Mouse (Mus musculus): Measurements from ENCODE around the gene Uck1. TPM values are rescaled to one million over a fixed set of nuclear protein-coding genes. Genes with fewer than 3 reads are reported as not detected.

Uck1 gene
- total and polyA plus RNA-seq, 3 experiments = 116 to 202 (median 148) TPM

- DNase-seq = no peak
Measured at GRCm38 (mm10) chr2:32258887-32259533, 949 bp downstream of the Uck1 start.

GRCm38 (mm10) chr2:32256273-32256672 is 3.7 kb downstream of the Uck1 start:
- DNase-seq = no peak

GRCm38 (mm10) chr2:32254563-32254962 is 5.4 kb downstream of the Uck1 start:
- no peak for DNase-seq

GRCm38 (mm10) chr2:32253352-32253751 is 6.6 kb downstream of the Uck1 start:
- DNase-seq = no peak

GRCm38 (mm10) chr2:32252658-32253057 is 7.3 kb downstream of the Uck1 start:
- no peak for DNase-seq

- peak; percentile 54 for DNase-seq
Measured at GRCm38 (mm10) chr2:32251791-32252527, 8.0 kb downstream of the Uck1 start.

- DNase-seq = peak; percentile 84
Measured at GRCm38 (mm10) chr2:32248377-32249361, 11.3 kb downstream of the Uck1 start.

GRCm38 (mm10) chr2:32246741-32247140 is 13.2 kb downstream of the Uck1 start:
- peak; percentile 61 for DNase-seq

- DNase-seq = no peak
Measured at GRCm38 (mm10) chr2:32242986-32243385, 17.0 kb downstream of the Uck1 start.

GRCm38 (mm10) chr2:32240591-32240990 is 19.4 kb downstream of the Uck1 start:
- no peak for DNase-seq

- DNase-seq = no peak
Measured at GRCm38 (mm10) chr2:32238708-32239435, 21.1 kb downstream of the Uck1 start.

GRCm38 (mm10) chr2:32237571-32237970 is 22.4 kb downstream of the Uck1 start:
- no peak for DNase-seq

GRCm38 (mm10) chr2:32236760-32237487 is 23.0 kb downstream of the Uck1 start:
- peak; percentile 72 for DNase-seq

- peak; percentile 94 for DNase-seq
Measured at GRCm38 (mm10) chr2:32235886-32236759, 23.8 kb downstream of the Uck1 start, which contains the start of gene Pomt1. Pomt1 (plus strand) TSS chr2:32236590.

- no peak for DNase-seq
Measured at GRCm38 (mm10) chr2:32235433-32235832, 24.5 kb downstream of the Uck1 start.

GRCm38 (mm10) chr2:32222057-32222456 is 37.9 kb downstream of the Uck1 start:
- no peak for DNase-seq

GRCm38 (mm10) chr2:32221577-32221976 is 38.4 kb downstream of the Uck1 start:
- no peak for DNase-seq

- no peak for DNase-seq
Measured at GRCm38 (mm10) chr2:32220969-32221368, 39.0 kb downstream of the Uck1 start.

GRCm38 (mm10) chr2:32220021-32220420 is 39.9 kb downstream of the Uck1 start:
- no peak for DNase-seq

GRCm38 (mm10) chr2:32219501-32219900 is 40.5 kb downstream of the Uck1 start:
- no peak for DNase-seq

Measured in adrenal gland, adult 2 months (tissue).